Mouse (Mus musculus): ENCODE measurements around the gene Npas3. TPM values are rescaled to one million over a fixed set of nuclear protein-coding genes. Genes with fewer than 3 reads are reported as not detected.

The Npas3 gene
- total RNA-seq, 2 experiments from 2014 or later = 1.3 to 2.8 TPM

DNA sequence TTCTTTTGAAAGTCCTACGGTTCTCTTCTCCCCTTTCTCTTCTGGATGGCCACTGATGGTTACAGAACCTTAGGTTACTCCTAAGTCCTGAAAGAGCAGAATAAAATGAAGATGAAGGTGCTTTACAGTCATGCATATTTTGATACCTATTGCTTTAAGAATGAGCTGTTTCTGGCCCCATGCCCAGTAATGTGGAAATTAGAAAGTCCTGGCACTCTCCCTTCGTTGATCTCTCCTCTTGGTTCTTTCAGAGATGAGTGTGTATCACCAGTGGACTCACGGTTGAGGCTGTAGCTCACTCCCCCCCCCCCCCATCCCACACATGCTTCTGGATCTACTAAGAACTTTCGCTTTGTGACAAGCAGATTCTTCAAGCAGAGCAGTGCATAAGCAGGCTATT is 167.6 kb downstream of the Npas3 start:
- peak; percentile 31 to 34 for DNase-seq

DNA sequence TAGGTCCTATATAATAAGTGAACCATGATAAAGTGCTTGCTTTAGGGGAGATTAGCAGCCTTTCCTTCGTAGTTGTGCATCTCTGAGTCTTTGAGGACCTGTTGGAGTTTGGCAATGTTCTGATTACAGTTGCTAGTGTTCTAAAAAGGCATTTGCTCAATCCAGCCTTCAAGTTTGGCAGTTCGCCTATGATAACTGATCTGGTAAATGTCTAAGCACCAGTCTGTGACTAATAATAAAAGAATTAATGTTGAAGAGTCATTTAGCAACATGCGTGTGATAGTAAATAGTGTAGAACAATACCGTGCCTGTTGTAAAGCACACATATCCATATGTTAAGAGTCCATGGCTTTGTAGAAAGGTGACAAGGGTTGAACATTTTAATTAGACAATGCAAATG is 173.2 kb downstream of the Npas3 start:
- DNase-seq = peak; percentile 1 to 9

DNA sequence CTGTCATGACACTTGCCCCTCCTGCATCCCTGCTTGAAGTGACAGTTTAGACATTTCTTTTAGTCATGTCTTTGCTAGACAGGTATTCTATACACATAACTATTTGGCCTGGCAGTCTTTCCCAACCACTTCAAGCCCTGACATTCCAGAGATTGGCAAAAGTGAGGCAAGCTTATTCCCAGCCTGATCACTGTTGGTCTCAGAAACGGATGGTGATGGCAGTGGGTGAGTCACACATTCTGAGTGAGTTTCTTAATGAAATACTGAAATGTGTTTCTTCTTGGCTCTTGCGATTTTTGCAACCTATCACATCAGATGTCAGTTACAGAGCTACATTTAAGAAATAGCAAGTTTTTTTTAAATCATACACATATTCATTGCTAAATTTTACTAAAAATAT is 175.2 kb downstream of the Npas3 start:
- DNase-seq = peak in 1 of 2 experiments; percentile 4

DNA sequence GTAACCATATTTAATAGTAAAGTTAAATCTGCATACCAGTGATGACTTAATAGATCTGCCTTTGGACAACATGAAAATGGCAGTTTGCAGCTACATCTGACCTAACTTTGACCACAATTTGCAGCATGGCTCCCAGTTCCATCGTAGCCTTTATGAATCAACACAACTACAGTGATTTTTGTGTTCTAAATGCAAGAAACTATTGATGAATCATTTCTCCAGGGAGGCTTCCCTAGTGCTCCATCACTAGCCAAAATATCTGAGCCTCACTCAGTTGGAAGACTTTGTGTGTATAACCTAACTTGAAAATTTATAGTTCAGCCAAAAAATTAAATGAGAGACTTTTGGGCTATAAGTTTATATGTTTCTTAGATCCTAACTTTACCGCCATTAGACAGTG is 177.5 kb downstream of the Npas3 start:
- DNase-seq = no peak

DNA sequence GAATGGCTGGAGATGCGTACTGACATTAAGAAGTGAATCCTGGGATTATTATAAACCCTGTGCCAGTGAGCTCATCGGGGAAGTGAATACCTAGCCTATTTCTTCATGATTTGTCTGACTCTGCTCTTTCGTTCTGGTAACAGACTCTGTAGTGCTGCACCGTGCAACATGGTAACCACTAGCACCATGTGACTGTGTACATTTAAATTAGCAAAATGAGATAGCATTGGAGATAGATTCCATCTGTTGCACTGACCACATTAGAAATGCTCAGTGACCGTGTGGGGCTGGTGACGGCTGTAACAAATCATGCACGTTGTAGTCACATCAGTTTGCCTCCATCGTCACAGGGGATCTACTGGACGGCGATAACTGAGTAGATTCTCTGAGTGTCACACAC is 178.7 kb downstream of the Npas3 start:
- no peak for DNase-seq

DNA sequence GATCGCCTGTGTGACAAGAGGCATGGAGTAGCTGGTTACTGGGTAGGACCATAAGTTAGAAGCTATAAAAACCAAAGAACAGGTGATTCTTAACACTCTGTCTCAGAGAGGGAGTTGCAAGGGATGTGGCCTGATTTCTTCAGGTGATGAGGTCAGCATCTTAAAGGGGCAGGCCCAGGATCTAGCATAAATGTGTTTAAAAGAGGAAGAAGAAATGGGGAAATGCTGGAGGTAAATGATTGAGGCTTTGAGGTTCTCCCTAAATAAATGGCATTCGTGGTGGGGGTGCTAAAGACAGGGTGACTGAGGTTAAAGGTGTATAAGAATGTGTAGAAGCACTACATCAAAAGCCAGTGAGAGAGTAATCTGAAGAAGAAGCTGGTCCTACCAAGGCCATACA is 193.6 kb downstream of the Npas3 start:
- DNase-seq = no peak

DNA sequence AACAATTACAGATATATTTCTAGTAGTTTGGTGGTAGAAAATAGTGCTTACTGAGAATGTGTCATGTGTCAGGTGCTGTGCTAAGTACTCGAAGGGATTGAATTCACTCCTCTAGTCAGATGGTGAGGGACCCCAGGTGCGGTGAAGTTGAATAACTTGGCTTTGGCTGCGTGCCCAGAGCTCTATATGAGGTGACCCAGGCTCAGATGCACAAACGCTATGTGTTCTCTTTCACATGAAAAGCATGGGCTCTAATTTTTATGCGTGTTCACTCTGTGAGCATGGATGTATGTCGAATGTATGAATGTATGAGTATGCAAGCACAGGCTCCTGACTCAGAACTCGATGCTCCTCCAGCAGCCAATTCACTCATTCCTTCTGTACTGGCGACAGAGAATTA is 199.0 kb downstream of the Npas3 start:
- DNase-seq = no peak

DNA sequence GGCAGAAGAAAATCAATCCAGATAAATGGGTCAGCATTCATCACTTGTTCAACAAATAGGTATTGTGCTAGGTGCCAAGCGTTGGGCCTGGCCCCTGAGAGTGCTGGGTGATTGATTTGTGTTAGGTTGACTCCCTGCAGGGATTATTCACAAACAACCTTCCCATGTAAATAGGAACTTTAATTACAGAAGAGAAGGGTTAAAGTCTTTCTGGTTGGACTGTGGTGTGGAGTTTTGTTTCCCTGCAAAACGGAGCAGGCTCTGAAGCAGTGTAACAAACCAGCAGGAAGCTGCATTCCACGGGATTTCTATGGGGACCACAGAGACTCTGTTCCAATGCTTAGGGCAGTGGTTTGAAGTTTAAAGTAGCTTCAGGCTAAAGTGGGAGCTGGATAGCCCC is 199.6 kb downstream of the Npas3 start:
- no peak for DNase-seq

DNA sequence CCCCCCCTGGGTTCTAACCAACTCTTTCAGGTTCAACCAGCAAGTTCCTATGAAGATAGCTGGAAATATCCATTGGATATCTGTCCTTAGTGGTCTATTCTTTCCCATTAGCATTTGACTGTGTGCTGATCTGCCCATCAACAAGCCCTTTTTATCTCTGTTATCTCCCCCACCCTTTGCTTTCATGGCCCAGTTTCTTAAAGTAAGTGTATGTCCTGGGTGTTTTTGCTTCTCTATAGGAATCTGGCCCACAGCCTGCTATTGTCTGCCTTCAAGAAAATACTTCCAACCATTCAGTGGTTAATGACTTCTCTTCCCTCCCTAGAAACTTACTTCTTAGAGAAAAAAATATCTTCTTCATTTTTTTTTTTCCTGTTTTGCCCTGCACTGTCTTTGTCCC is 219.1 kb downstream of the Npas3 start:
- DNase-seq = no peak

DNA sequence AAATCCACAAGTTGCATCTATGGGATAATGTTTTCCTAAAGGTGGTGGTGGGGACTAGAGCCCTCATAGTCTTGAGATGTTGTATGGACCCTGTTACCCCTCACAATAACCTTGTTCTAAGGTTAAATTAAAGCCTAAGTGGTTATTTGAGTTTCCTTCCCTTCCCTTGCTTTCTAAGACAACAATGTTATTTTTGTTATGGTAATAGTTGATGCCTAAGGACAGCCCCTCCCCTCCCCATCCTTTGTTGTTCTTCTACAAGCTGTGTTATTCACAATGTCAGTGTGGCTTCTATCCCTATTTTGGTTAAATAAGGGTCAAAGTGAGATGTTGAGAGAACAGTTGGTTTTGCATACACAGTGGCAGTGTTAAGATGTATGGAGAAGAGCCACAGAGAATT is 226.0 kb downstream of the Npas3 start:
- no peak for DNase-seq

DNA sequence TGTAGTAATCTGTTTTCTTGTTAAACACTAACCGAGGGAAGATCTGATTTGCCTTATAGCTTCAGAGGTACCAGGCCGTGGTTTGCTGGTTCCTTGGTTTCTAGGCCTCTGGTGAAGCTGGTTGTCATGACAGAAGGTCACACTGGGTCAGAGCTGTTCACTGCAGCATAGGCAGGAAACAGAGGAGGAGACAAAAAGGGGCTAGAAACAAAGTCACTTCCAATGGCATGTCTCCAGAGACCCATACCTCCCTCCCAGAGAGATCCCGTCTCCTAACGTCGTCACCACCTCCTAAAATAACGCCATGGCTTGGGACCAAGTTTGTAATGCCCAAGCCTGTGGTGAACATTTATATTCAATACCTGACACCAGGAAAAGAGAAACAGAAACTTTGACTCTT is 236.4 kb downstream of the Npas3 start:
- DNase-seq = no peak

DNA sequence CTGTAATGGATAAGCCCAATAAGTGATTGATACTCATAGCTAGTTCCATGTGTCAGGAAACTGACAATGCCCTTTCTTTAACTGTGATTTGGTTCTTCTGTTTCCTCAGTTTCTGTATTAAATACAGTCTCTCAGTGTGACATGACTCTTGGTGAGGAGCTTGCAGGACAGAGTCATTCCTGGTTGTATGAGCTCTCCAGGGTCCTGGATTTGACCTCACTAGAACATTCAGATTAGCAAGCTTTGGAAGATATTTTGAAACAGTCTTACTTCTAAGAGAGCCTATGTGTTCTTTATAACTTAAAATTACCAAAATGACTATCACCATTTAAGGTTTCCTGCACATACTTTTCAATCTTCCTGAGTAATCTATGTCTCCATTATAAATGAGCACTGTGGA is 247.9 kb downstream of the Npas3 start:
- peak in 1 of 2 experiments; percentile 1 for DNase-seq

DNA sequence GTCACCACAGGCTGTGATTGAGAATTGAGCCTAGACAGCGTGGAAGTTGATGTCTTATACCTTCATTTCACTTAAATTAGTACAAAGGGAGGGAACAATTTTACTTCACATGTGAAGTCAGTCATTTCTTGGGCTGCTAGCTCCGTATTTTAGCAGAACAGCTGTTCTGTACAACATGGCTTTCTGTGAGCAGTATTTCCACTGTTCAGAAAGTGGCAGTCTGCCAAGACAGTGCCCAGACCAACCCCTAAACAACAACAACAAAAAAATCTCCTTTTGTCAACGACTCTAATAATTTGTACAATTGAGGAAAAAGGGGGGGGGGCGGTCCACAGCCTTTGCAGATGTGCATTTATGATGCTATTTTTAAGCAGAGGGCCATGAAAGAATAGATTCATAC is 266.4 kb downstream of the Npas3 start:
- DNase-seq = no peak

DNA sequence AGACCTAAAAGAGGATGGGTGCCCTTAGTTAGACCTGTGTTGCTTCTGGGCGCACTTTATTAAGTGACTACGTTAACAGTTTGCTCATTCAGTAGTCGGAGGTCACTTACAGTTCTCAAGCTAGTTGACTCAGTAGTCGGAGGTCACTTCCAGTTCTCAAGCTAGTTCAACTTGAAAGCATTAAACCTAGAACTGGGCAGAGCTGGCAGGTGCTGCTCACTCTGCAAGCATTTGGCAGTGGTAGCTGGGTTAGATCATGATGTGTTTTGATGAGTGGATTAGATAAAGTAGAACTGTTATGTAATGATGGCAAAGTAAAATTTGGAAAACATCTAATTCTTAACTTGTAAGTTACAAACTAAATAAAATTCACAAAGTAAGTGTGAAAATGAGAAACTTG is 271.1 kb downstream of the Npas3 start:
- DNase-seq = peak; percentile 4 to 33

DNA sequence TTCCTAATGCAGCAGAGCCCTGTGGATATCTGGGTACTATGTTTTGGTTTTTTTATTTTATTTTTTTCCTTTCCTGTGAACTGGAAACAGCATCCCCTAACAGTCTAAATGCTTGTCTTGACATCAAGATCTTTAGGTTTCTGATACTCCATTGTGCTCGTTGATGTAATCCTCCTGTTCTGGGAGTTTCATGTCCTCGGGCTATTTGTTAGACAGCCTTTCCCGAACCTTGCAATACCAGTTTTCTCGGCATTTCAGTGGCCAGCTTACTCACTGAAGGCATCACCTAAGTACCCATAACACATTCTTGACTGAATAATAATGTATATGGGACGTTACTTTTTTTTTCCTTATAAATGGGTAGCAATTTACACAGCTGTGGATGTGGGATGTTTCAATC is 274.2 kb downstream of the Npas3 start:
- no peak for DNase-seq

DNA sequence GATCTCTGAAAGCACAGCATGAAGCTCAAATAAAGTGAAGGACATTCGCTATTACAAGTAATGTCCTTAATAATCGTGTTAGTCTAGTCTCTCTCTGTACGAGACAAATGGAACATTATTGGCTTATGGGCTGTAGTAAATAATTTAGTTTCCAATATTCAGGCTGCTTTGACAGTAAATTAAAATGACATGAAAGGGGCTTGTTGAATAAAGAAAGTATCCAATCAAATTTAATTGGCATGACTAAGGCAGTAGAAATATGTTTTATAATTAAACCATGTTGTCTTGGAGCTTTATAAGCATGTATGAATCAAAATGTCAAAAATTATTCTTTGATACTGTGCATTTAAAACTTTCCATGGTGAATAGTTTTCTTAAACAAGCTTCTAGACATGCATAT is 278.6 kb downstream of the Npas3 start:
- DNase-seq = no peak

DNA sequence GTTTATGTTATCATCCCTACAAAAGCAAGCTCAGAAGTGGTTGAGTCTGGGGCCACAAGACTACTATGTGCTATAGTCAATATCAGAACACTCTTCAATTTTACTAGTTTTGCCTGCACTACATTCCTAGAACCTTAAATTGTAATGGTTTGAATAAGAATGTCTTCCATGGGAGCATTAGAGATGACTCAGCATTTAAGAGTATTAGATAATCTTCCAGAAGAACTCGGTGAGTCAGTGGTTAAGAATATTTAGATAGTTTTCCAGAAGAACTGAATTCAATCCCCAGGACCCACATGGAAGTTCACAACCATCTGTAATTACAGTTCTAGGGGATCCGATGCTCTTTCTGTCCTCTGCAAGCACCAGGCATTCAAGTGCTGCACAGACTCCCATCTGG is 280.9 kb downstream of the Npas3 start:
- no peak for DNase-seq

DNA sequence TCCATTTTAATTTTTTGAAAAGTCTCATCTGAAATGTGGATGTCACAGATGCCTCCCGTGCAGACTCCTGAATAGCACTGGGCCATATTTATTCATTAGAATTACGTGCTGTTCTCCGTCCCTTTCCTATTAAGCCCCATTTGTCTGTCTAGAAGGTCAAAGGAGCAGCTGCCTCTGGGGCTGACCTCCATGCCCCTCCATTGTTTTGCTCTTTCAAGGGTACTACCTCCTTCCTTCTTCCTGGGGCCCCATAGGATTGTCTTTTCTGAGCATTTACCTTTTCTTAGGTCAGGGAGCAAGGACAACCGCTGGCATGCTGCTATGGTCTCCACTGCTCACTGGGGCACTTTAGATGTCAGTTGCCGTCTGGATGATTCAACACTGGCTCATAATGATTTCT is 288.3 kb downstream of the Npas3 start:
- peak in 1 of 2 experiments; percentile 3 for DNase-seq

DNA sequence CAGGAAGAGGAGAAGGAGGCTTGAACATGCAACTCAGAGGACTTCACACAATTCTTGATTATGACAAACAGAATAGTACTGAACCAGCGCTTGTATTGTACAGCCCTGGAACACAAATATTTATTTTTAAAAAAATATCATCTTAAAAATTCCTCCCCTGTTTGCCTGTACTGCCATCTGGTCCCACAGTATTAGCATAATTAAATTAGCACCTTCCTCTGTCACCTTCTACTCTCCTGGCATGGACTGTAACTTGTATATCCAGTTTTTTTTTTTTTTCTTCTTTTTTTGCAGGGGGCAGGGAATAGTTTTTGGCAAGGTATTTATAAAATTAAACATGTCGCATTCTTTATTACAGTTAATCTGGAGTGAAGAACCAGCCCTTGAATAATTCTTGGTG is 307.9 kb downstream of the Npas3 start:
- no peak for DNase-seq

DNA sequence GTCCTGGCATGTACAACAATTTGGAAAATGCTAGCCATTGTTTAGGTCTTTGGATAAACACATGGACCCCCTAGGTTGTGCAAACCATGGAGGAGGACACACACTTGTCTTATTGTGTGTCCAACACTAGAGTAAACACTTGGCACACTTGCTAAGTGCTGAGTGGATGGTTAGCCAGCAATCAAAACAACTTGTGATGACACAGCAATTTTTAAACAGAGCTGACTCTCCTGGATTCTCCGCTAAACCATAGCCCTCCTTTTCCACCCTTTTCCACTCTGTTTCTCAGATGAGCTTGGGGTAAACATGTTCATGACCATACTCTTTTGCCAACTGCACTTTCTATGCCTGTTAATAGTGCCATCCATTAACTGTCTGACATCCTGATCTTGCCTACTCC is 309.8 kb downstream of the Npas3 start:
- no peak for DNase-seq

DNA sequence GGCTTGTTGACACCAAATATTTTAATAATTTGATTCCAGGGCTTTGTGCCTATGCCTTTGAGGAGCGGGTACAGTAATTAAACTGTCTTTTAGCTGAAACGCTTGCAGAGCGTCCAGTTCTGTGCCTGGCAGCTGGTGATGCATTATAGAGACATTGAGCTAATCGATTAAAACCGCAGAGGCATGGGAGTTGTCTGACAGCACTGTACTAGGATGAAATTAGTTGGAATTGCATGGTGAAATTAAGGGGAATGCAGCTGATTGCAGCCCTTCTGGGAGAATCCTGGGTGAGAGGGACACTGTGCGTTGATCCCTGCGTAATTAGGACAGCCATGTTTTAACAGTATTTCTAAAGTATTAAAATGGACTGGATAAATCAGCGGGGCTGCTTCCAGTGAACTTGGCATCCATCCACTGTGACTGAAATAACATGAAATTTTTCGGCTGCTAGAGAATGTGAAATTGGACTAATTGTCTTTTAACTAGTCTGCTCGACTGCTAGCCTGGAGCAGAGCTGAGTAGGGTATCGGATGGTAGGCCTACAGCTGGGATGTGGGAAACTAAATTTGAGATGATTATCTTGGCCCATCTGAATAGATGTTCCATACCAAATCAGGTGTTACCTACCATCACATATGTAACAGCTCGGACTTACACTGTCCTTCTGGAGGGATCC is 318.4 kb downstream of the Npas3 start:
- no peak for DNase-seq

DNA sequence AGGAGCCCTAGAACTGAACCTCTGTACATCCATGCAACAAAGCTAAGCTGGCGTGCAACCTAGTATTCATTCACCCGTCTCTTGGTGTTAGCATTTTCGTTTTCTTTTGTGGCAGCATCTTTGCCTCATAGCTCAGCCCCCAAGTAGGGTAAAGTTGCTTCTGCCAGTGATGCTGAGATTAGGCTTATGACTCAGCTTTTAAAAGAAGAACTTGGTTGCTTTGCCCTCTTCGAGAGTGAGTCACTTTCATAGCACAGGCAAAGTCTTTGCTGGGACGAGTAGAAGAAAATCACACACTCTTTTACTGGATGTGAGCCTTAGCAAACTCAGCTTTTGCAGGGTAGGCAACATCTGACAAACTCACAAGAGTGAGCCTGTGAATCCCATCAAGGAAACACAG is 332.7 kb downstream of the Npas3 start:
- no peak for DNase-seq

DNA sequence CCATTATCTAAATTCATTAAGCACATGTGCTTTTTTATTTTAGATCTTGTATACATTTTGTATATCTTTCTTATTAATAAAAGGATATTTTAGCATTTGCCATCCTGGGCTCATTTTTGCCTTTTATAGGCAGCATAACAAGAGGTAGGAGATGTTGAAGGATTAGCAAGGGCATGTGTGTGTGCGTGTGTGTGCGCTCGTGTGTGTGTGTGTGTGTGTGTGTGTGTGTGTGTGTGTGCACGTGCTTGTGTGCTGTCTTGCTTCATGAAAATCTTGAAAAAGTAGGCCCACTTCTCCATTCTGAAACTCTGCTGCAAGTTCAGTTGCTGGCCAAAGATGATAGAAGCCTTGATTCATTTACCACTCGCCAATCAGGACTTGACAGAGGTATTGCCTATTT is 338.8 kb downstream of the Npas3 start:
- no peak for DNase-seq

DNA sequence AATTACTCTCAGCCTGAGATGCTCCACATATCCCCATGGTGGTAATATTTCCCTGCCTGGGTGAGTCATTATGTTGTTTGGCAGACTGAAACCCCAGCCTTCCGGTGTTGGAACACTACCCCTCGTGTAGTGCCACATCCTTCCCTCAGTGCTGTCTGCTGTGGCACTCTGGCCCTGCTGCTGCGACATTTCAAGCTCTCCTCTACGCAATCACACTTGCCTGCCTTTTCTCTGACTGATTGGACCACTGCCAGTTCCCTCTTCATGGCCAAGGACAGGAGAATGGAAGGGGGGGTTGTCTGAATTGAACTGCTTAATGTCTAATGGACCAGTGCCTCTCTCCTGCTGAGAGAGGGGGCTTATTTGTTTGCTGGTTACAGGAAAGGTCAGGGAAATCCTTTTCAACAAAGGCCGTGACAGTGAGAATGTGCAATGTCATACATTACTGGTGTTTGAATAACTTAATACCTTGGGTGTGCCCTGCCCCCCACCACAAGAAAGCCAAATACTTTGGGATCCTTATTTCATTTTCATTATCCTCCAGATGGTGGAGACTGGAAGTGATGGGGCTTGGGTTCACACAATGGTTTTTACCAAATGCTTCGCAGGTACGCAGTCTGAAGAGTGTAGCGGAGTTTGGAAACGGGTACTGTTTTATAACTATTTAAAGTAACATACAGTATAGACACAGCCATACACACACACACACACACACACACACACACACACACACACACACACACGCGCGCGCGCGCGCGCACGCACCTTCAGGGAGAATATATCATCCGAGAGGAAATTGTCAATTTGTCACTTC is 339.4 kb downstream of the Npas3 start:
- peak; percentile 55 to 68 for DNase-seq
